9 mouse cellular contexts compared by ENCODE assay signal in the genomic region with DNA sequence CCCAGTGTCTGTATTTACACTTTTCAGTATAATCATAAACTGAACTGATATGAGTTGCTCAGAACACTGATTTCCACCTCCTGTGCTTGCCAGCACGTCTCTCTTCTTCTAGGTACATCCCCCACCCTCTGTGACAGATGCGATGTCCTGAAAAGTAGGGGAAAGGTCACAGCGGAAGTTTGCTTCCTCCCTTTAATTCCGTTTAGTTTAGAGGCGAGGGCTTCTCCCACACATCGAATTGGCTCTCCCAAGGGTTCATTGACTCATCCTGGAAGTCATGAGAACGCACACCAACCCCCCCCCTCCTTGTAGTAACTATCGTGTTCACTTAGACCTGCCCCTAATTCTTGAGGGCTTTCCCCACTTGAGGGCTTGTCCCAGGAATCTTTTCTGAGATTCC. TPM values are rescaled to one million over a fixed set of nuclear protein-coding genes. Genes with fewer than 3 reads are reported as not detected.
DNase-seq lines count a peak whose midpoint lies in the region; ATAC-seq lines count a peak whose summit lies in the region.
"Had no signal": no experiment of that assay in that cellular context is flagged by ENCODE, and none has a peak within 500 bp of the region (broad histone marks: within the 10 kb centered on the region; RNA-seq: fewer than 3 reads in every experiment).

No protein-coding gene starts in this region.

- H3K27ac ChIP-seq in hindbrain, embryonic 12.5 days = no peak overlapping the region

- no peaks in the 10 kb centered on the region for H3K36me3 ChIP-seq in hindbrain, embryonic 12.5 days

- no peak overlapping the region for H3K4me3 ChIP-seq in hindbrain, embryonic 12.5 days

- peaks cover 6% of the 10 kb centered on the region for H3K4me1 ChIP-seq in hindbrain, embryonic 12.5 days

- H3K27me3 ChIP-seq in hindbrain, embryonic 12.5 days = no peaks in the 10 kb centered on the region; the same call in 1 of the 2 replicates

- no peak overlapping the region for H3K4me2 ChIP-seq in hindbrain, embryonic 12.5 days (replicated peaks)

- H3K9me3 ChIP-seq in hindbrain, embryonic 12.5 days (replicated peaks) = no peaks in the 10 kb centered on the region

- peak; percentile 45 to 53 for DNase-seq in B cell, adult 2 months
- DNase-seq in R1 (ENCODE audit: low read depth, low spot score) = peak; percentile 39
- DNase-seq in heart, postnatal 36 days = peak; percentile 20 to 34
- DNase-seq in lung, adult 18-20 months = peak; percentile 66 to 80
- DNase-seq in layer of hippocampus, adult 9-11 months = no peak
- DNase-seq in ovary, postnatal 36 days (ENCODE audit: low spot score) = no peak
- no peak for DNase-seq in right cerebral cortex, adult 2 months (ENCODE audit: low spot score in 2 of 2)

- WGBS in hindbrain, embryonic 12.5 days = 20% methylated on average over 8 of the region's 8 CpGs

- intact Hi-C loops in heart, postnatal 36 days (cut with DNase I) = no loop called here

- no peak for ATAC-seq in hindbrain, embryonic 12.5 days (ENCODE audit: low FRiP score)

- no peak overlapping the region for H3K9ac ChIP-seq in hindbrain, embryonic 12.5 days

RNA-seq across cellular contexts. Expression of gene Hilpda, which starts 1.3 kb away (rescaled TPM):
- total RNA-seq in heart, postnatal 36 days (2021) = 1 to 10 TPM; 4.4 to 5.7 TPM
- 31.8 and 32.1 TPM in 2 replicates for polyA plus RNA-seq in hindbrain, embryonic 12.5 days (2016; fragmentation: Nextera tagmentation; extraction: Ambion mirVana)

RNA-seq across cellular contexts. Expression of gene Fam71f2, which starts 8.4 kb away (rescaled TPM):
- under 1 TPM in 1 of 2 experiments, not detected in 1; 0.27 TPM for total RNA-seq in heart, postnatal 36 days (2021)
- 0.65 and 0.72 TPM in 2 replicates for polyA plus RNA-seq in hindbrain, embryonic 12.5 days (2016; fragmentation: Nextera tagmentation; extraction: Ambion mirVana)

RNA-seq across cellular contexts. Expression of gene Fam71f1, which starts 48.0 kb away (rescaled TPM):
- total RNA-seq in heart, postnatal 36 days (2021) = not detected
- polyA plus RNA-seq in hindbrain, embryonic 12.5 days (2016; fragmentation: Nextera tagmentation; extraction: Ambion mirVana) = 0.27 TPM in 1 of 2 replicates, not detected in the other
- polyA plus RNA-seq: cortical plate, adult 2 months had no signal

RNA-seq across cellular contexts. Expression of gene Impdh1, which starts 54.8 kb away (rescaled TPM):
- 10 to 100 TPM; 21.5 to 26.3 TPM for total RNA-seq in heart, postnatal 36 days (2021)
- 49.9 and 52.4 TPM in 2 replicates for polyA plus RNA-seq in hindbrain, embryonic 12.5 days (2016; fragmentation: Nextera tagmentation; extraction: Ambion mirVana)

Comparison
In these comparisons a context has a peak if more than half of its experiments do, and no peak if none do; other contexts are left out.
1. DNase-seq: peak in B cell, adult 2 months (2 of 2), R1 (single experiment), heart, postnatal 36 days (2 of 2) and lung, adult 18-20 months (2 of 2); none in layer of hippocampus, adult 9-11 months (single experiment), ovary, postnatal 36 days (single experiment) and right cerebral cortex, adult 2 months (0 of 2).